Mouse (Mus musculus): Measurements from ENCODE around the gene Rae1. TPM values are rescaled to one million over a fixed set of nuclear protein-coding genes. Genes with fewer than 3 reads are reported as not detected.

The Rae1 gene
- polyA plus RNA-seq (2012; rRNA removed): 42.1 and 48.5 TPM in 2 replicates

DNA sequence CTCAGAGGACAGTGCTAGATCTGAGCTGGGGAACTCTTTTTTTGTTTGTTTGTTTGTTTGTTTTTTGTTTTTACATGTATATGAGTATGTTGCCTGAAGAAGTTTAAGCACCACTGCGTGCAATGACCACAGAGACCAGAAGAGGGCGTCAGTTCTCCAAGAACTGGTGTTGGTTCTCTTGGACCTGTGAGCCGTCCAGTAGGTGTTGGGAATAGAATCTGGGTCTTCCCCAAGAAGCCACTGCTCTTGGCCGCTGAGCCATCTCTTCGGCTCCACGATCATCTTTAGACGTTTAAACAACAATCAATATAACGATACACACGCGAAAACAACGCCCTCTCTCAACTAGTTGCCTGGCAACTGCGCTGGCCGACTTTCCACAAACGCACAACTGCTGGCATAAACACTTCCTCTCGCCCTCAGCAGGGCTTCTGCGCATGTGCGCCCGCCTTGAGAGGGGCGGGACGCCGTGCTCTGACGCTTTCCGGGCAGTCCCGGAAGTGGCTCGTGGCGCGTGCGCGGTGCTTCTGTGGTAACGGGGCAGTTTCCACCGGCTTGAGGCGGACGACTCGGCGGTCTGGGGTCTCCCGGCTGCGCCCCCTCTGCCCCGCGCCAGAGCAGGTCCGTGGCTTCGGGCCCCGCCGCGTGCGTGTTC, at the start of gene Rae1:
Gene Rae1 (plus strand): TSS at position 488 of the 655 bp plus-strand sequence.

DNA sequence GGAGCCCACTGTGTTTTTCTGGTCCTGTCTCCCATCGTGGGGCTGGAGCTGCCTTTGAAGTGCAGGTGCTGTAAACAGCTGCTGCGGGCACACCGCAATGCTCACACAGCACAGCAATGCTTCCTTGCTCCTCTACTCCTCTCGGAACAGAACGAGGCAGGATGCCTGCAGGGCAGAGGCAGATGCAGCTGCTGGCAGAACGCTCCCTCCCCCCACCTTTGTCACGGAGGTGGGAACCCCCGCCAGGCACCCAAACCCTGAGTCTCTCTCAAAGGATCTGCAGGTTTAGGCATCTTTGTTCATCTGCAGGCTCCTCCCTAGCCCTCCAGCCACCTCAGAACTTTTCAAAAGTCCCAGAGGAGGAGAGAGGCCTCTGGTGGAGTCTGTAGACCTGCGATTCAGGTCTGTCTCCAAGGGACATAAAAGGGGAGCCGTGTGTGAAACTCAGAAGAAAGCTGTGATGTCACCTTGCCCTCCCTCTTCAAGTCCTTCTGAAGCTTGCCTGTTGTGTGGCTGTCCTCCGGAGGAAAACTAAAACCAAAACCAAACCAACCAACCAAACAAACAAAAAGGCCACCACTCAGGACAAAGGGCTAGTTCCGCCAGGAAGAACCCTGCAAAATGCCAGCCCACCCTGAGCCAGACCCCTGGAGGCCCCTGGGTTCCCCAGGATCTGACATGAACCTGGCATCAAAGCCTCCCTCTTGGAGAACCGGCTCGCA, 22.3 kb upstream of the Rae1 start, which contains the start of gene Spo11:
Gene Spo11 (plus strand): TSS at position 292 of the 722 bp plus-strand sequence.

DNA sequence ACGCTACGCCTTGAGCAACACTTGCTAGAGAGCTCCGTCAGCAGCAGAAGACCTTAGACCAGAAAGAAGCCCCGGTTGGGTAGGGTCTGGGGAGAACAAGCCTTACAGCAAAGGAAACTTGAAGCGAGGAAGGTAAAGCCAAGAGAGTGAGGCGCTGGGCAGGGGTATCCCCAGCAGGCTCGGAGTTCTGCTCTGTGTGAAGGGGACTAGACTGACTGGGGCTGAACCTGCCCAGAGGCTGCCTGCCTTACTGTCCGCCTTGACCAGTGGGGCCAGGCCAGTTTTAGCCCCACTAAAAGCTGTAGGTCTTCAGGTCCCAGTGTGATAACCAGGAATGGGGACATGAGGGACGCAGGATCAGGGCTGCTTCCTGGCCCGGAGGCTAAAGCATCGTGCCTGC, 20.5 kb downstream of the Rae1 start, which contains the start of gene Rbm38:
Gene Rbm38 (plus strand): TSS at position 69 of the 400 bp plus-strand sequence.

Other genes starting within 250 kb of the Rae1 start
- 18.1 and 18.6 TPM in 2 replicates for gene Bmp7, start 59.8 kb upstream of the Rae1 start, polyA plus RNA-seq (2012; rRNA removed)
- 0.16 and 0.73 TPM in 2 replicates for gene Spo11, start 22.4 kb upstream of the Rae1 start, polyA plus RNA-seq (2012; rRNA removed)
- 105 and 106 TPM in 2 replicates for gene Rbm38, start 20.4 kb downstream of the Rae1 start, polyA plus RNA-seq (2012; rRNA removed)
- gene Ctcfl, start 119.4 kb downstream of the Rae1 start, polyA plus RNA-seq (2012; rRNA removed): 0.15 and 0.29 TPM in 2 replicates
- 46.5 and 73.1 TPM in 2 replicates for gene Pck1, start 152.9 kb downstream of the Rae1 start, polyA plus RNA-seq (2012; rRNA removed)
- 16.3 and 16.4 TPM in 2 replicates for gene Zbp1, start 218.8 kb downstream of the Rae1 start, polyA plus RNA-seq (2012; rRNA removed)

Measured in colon, adult 2 months (tissue).